Mouse (Mus musculus) heart, postnatal 25 days (tissue): ENCODE data around the gene Tubb5. TPM values are rescaled to one million over a fixed set of nuclear protein-coding genes. Genes with fewer than 3 reads are reported as not detected.

Experiments used
- DNase-seq: peaks from one replicate; pipeline ENCODE4 v3.0.0; 2022; ENCODE audit warnings: low spot score
- intact Hi-C: fragments of 180-260 bp; cut with DNase I; formaldehyde crosslinking; loops from one replicate; pipeline ENCODE4 v1.15.1; 2025
- microRNA-seq: library from miRNA; unstranded; fragments of <30 nt; microRNA quantifications from one replicate; pipeline ENCODE4 v1.2.0, GENCODE M21; 2022
- total RNA-seq, 2 experiments: library from RNA; stranded (reverse); gene quantifications; 2 replicates each; pipeline ENCODE4 v1.2.3; 2021

Gene Tubb5
- total RNA-seq, 2 experiments from 2014 or later = 102 to 103 TPM

DNA sequence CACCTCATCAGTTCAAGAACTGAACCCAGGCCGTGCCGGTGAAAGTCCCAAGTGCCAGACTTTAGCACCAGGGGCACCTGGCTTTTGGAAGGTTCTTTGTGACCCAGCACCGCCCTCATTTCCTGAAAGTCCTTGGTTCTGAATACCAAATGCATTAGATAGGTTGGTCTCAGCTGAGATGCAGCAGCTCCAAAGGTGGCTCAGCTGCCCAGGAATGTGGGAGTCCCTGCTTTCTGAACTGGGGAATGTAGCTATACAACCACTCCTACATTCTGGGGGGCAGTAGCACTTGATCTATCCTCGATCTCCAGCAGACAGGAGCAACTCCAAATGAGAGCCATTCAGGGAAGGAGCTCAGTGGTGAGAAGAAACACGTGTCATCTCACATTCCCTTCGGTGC lies 25.4 kb downstream of the Tubb5 start:
- intact Hi-C loops = no loop called here
- no peak for DNase-seq

DNA sequence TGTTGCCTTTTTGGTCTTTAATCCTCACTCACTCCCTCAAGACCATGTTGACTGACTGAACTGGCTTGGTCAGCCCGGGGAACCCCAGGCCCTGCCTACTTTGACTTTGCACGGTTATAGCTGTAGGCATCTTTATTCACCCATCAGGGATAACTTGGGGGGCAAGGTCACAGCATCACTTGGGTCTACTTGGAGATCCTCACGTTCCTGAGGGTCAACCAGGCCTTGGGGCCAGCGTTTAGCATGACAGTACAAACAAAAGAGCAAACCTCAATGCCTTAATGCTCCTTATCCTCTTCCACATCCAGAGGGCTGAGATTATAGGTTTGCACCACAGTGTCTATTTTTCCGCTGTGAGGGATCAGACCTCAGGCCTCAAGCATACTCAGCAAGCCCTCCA lies 25.8 kb downstream of the Tubb5 start:
- intact Hi-C loops = no loop called here
- no peak for DNase-seq

GRCm38 (mm10) chr17:35810900-35811648 lies 27.0 kb downstream of the Tubb5 start:
- intact Hi-C loops = no loop called here
- DNase-seq = no peak

GRCm38 (mm10) chr17:35809395-35809794 lies 28.7 kb downstream of the Tubb5 start:
- no peak for DNase-seq
- intact Hi-C loops = no loop called here

DNA sequence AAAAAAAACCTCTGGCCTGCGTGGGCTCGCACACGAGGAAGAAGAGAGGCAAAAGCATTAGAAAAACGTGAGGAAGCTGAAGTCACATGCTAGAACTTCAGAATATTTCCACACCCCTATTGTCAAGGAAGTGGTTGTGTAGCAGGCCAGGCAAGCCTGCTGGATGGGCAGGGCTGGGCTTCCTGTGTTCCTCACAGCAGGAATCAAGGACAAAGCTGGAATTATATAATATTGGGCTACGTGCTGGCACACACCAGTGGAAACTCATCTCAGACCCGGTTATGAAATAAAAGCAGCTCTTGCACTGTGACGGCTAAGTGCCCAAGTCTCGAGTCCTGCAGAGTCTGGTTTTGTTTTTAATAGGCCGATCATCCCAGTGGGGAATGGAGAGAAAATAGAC lies 30.0 kb downstream of the Tubb5 start:
- intact Hi-C loops = no loop called here
- DNase-seq = peak; percentile 84

GRCm38 (mm10) chr17:35803858-35804399 lies 34.2 kb downstream of the Tubb5 start:
- no peak for DNase-seq
- intact Hi-C loops = no loop called here

GRCm38 (mm10) chr17:35803020-35803419 lies 35.1 kb downstream of the Tubb5 start:
- intact Hi-C loops = no loop called here
- no peak for DNase-seq

DNA sequence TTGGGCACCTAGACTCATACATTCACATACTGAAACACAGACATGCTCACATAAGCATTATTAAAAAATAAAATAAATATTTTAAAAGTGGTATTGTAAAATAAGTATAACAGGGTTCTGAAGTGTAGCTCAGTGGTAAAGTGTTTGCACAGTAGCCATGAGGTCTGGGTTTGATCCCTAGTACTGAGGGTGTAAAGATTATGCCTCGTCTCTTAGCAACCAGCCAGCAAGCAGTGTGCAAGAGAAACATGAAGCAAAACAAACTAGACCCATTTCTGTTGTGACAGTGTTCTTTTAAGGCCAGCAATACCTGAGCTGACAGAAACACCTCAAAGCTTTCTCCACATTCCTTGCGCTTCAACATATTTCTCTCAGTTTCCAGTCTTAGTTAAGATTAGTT lies 37.2 kb downstream of the Tubb5 start:
- no peak for DNase-seq
- intact Hi-C loops = no loop called here

DNA sequence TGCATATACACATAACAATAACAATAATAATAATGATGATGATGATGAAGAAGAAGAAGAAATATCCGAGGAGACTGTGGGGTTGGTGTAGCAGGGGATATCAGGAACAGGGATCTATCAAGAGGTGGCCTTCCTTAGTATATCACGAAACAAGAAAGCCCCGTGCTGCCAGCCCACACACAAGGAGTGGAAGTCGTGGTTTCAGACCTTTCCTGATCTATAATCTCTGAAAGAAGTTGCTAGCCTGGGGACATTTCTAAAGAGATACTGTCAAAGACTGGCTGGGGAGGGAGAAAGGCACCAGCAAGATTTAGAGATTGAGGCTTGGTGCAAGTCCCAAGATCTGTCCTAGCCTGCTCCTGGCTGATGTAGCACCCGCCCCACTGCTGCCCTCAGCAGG lies 41.3 kb downstream of the Tubb5 start:
- DNase-seq = no peak
- intact Hi-C loops = no loop called here

DNA sequence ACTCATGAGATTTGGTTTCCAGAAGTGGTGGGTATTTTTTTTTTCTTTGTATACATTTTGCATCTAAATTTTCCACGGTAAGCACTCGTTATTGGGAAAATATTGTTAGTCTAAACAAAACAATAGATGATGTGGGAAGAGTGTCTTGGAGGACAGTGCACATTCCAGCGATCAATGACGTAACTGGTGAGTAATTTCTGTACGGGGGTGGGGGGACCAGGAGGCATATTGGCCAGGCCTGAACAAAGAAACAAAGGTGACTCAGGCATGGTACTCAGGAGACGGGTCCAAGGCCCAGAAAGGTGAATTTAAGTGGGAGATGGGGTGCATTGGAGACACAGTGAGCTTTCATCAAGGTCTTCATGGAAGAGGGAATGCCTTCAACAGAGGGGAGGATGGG lies 42.5 kb downstream of the Tubb5 start:
- no peak for DNase-seq
- intact Hi-C loops = no loop called here

DNA sequence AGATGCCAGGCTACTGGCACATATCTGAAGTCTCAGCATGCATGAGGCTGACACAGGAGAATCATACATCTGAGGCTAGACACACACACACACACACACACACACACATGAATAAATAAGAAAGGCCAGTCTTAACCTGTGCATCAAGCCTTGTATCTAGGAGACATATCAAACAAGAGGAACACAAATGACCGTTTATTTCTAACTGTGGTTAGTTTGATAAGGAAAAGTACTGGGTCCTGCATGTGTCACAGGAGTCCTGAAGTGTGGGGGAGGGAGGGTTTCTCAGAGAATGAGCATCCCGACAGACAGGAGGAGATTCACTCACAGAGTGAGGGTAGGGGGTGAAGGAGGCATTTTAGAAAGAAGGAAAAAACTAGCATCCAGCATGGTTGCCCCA lies 43.0 kb downstream of the Tubb5 start:
- intact Hi-C loops = no loop called here
- no peak for DNase-seq

DNA sequence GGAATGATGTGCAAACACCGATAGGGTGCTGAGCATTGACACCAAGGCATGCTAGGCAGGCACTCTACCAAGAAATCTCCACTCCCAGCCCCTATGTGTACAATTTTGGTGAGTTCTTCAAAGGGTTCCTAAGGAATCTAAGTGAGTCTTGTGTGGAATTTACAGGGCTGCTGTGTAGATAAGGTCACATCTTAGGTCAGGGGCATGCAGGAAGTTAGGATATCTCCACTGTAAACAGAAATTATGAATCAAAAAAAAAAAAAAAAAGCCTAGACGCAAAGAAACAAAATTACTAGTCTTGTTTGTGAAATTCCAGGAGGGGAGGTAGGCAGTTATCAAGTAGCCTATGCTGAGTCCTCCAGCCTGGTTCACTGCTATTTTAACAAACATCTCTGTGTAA lies 45.3 kb downstream of the Tubb5 start:
- no peak for DNase-seq
- intact Hi-C loops = no loop called here

GRCm38 (mm10) chr17:35790933-35791332 lies 47.2 kb downstream of the Tubb5 start:
- intact Hi-C loops = no loop called here
- DNase-seq = no peak

- intact Hi-C loops = no loop called here
Measured at GRCm38 (mm10) chr17:35788025-35788424, 50.1 kb downstream of the Tubb5 start.

GRCm38 (mm10) chr17:35787493-35787892 lies 50.6 kb downstream of the Tubb5 start:
- no peak for DNase-seq
- intact Hi-C loops = no loop called here

More at GRCm38 (mm10) chr17:35788025-35788424, 50.1 kb downstream of the Tubb5 start:
- DNase-seq = no peak

- no peak for DNase-seq
- intact Hi-C loops = no loop called here
Measured at GRCm38 (mm10) chr17:35785140-35785539, 53.0 kb downstream of the Tubb5 start.

GRCm38 (mm10) chr17:35783944-35784343 lies 54.2 kb downstream of the Tubb5 start:
- intact Hi-C loops = no loop called here
- no peak for DNase-seq

Small RNA genes lying within 50 kb of the gene (microRNA-seq; reads per million reads assigned to microRNA genes)
- gene Gm28033 = 0.83 reads per million

Other genes with a start within 250 kb of the Tubb5 start
- gene Sfta2, start 236.8 kb downstream of the Tubb5 start, total RNA-seq = not detected
- gene Gm9573, start 211.7 kb downstream of the Tubb5 start, total RNA-seq = not detected
- gene Mucl3, start 194.6 kb downstream of the Tubb5 start, total RNA-seq = not detected
- 10 to 100 TPM; 32.3 TPM for gene Vars2, start 170.7 kb downstream of the Tubb5 start, total RNA-seq
- 10 to 100 TPM; 17.5 to 18.3 TPM for gene Gtf2h4, start 164.6 kb downstream of the Tubb5 start, total RNA-seq
- gene Ddr1, start 133.7 kb downstream of the Tubb5 start, total RNA-seq = 10 to 100 TPM; 33.1 to 41.7 TPM
- 10 to 100 TPM; 21.7 to 39.7 TPM for gene Ier3, start 16.6 kb downstream of the Tubb5 start, total RNA-seq
- 100 to 1,000 TPM; 125 to 141 TPM for gene Flot1, start 15.1 kb downstream of the Tubb5 start, total RNA-seq
- gene Mdc1, start 3.2 kb upstream of the Tubb5 start, total RNA-seq = 10 to 100 TPM; 11.8 to 14.6 TPM
- 1 to 10 TPM; 2.3 to 2.8 TPM for gene Nrm, start 23.0 kb upstream of the Tubb5 start, total RNA-seq
- 10 to 100 TPM; 11.9 to 16.6 TPM for gene Ppp1r18, start 27.3 kb upstream of the Tubb5 start, total RNA-seq
- 10 to 100 TPM; 19.2 to 20.1 TPM for gene Dhx16, start 41.5 kb upstream of the Tubb5 start, total RNA-seq
- 100 to 1,000 TPM; 112 to 116 TPM for gene 2310061I04Rik, start 59.1 kb upstream of the Tubb5 start, total RNA-seq
- gene Atat1, start 71.8 kb upstream of the Tubb5 start, total RNA-seq = 1 to 10 TPM; 7.7 TPM
- 10 to 100 TPM; 51.7 to 55.3 TPM for gene Mrps18b, start 78.1 kb upstream of the Tubb5 start, total RNA-seq
- gene Ppp1r10, start 78.1 kb upstream of the Tubb5 start, total RNA-seq = 10 to 100 TPM; 30.4 to 34.5 TPM
- 10 to 100 TPM; 64.2 to 66.6 TPM for gene Abcf1, start 131.5 kb upstream of the Tubb5 start, total RNA-seq
- 10 to 100 TPM; 26.4 to 26.6 TPM for gene Gnl1, start 141.5 kb upstream of the Tubb5 start, total RNA-seq
- gene Prr3, start 141.9 kb upstream of the Tubb5 start, total RNA-seq = 1 to 10 TPM; 3.8 to 4.4 TPM
- gene H2-T24, start 182.3 kb upstream of the Tubb5 start, total RNA-seq = 1 to 10 TPM; 7.4 to 7.5 TPM
- 10 to 100 TPM; 20.2 to 25.6 TPM for gene H2-T23, start 194.5 kb upstream of the Tubb5 start, total RNA-seq
- gene H2-T22, start 204.4 kb upstream of the Tubb5 start, total RNA-seq = 1 to 10 TPM; 7.4 to 7.8 TPM
- not detected for gene Gm6034, start 204.7 kb upstream of the Tubb5 start, total RNA-seq
- gene Gm11127, start 220.1 kb upstream of the Tubb5 start, total RNA-seq = 1 to 10 TPM; 2.6 to 2.9 TPM